Mouse (Mus musculus) bone marrow macrophage, adult 2 months (primary cell): Measurements from ENCODE around the gene Erich6b.

Source experiments
- CTCF ChIP-seq: IDR thresholded peaks from 2 replicates; pipeline ENCODE4 v1.5.1; 2012; ENCODE audit warnings: low read depth, mild to moderate bottlenecking, low read length, moderate library complexity
- POLR2A ChIP-seq: IDR thresholded peaks from 2 replicates; pipeline ENCODE4 v1.6.1; 2012; ENCODE audit warnings: mild to moderate bottlenecking, low read depth, low read length, borderline replicate concordance

DNA sequence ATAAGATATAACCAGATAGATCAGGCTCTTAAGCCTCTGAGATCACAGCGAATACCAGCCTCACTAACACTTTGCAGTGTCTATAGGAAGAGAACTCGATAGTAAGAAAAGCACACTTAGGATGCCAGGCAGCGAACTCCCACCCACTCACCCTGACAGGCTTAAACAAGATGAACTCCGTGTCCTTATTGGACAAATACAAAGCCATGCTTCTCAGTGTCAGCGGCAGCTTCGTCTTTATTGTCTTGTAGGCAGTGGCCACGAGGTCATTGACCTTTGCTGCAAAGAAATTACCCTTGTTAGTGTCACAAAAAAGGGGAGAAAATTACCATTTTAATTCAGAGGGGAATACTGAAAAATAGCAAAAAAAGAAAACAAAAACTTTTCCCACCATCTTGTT, 65.7 kb downstream of the Erich6b start:
- TF ChIP-seq POLR2A (no peak), CTCF (no peak)
